Mouse (Mus musculus): Measurements from ENCODE around the gene 2510039O18Rik. TPM values are rescaled to one million over a fixed set of nuclear protein-coding genes. Genes with fewer than 3 reads are reported as not detected.

Gene 2510039O18Rik
- 16.4 and 16.5 TPM in 2 replicates for polyA plus RNA-seq (2015; fragmentation: Nextera tagmentation; extraction: Ambion mirVana)

DNA sequence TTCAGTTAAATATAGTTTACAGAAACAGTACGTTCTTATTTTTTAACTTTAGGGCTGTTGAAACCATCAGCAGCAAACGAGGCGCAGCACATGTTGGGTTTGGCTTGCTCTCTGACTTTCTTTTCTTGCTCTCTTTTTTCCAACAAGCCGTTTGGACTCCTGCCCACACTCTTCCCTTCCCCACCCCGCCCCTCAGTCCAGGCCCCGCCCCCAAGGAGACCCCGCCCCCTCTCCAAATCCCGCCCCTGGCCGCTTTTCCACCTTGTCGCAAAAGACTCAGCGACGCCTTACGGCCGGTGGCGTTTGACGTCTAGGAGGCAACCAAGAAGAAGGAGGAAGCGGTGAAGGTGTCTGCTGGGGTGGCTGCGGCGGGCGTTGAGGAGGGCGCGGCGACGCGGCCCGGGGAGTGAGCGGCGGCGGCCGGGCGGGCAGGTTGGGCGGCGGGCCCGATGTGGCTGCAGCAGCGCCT, at the start of gene 2510039O18Rik:
Gene 2510039O18Rik (plus strand): TSS at position 320 of the 469 bp plus-strand sequence.
- no peaks in the 10 kb centered on the region for H3K27me3 ChIP-seq (replicated peaks; ENCODE audit: insufficient read depth, low read length)
- DNase-seq (ENCODE audit: low spot score) (peak; percentile 98), ATAC-seq (peak; percentile 71)
- TF ChIP-seq CTCF (IDR thresholded peaks at IDR 0.05) = 0 out of 2 replicates have a peak, but pooled peaks have one; percentile 16
- no peak for TF ChIP-seq EP300 (IDR thresholded peaks at IDR 0.05)
- peaks cover 19% of the 10 kb centered on the region for H3K36me3 ChIP-seq (ENCODE audit: insufficient read depth, low read length)
- peak within 1 kb of the TSS; percentile 63 for H3K9ac ChIP-seq (replicated peaks; ENCODE audit: low read depth)
- H3K4me2 ChIP-seq (replicated peaks; ENCODE audit: low read depth, low read length) = peak within 1 kb of the TSS; percentile 98
- H3K9me3 ChIP-seq (ENCODE audit: low read length) = no peaks in the 10 kb centered on the region
- H3K27ac ChIP-seq (ENCODE audit: low read length) = peak within 1 kb of the TSS; percentile 85
- H3K4me3 ChIP-seq (ENCODE audit: low read depth, low read length) = peak within 1 kb of the TSS; percentile 91
- WGBS = 2% methylated on average over 18 of the region's 35 CpGs
- peaks cover 12% of the 10 kb centered on the region; the same call in 1 of the 2 replicates for H3K4me1 ChIP-seq (ENCODE audit: insufficient read depth, low read depth, low read length)

DNA sequence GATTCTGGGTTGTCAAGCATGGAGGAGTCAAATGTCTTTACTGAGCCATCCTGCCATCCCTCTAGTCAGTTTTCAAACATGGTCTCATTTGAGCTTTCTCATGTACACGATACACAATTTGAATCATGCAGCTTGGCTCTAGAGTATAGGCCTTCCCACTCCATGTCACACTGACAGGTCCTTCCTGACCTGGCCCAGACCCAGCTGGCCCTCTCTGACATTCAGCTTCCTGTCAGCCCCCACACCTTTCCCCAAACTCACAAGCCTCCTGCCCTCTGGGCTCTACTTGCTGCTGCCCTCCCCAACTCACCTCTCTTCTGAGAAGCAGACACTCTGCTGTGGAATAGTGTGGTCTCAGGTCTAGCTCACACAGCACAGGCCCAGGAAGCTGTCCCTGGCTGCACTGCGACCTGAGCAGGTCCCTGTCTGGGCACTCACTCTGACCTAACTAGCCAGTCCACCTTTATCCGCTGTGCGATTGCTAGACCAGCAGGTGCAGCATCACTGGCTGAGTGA, 44.8 kb upstream of the 2510039O18Rik start:
- no peaks in the 10 kb centered on the region for H3K4me1 ChIP-seq (ENCODE audit: insufficient read depth, low read depth, low read length)
- H3K27me3 ChIP-seq (replicated peaks; ENCODE audit: insufficient read depth, low read length) = no peaks in the 10 kb centered on the region
- DNase-seq (ENCODE audit: low spot score) = no peak
- no peak overlapping the region for H3K4me2 ChIP-seq (replicated peaks; ENCODE audit: low read depth, low read length)
- WGBS = 82% methylated on average over 4 of the region's 4 CpGs
- no peak overlapping the region for H3K4me3 ChIP-seq (ENCODE audit: low read depth, low read length)
- no peak overlapping the region for H3K27ac ChIP-seq (ENCODE audit: low read length)
- H3K9ac ChIP-seq (replicated peaks; ENCODE audit: low read depth) = no peak overlapping the region
- H3K36me3 ChIP-seq (ENCODE audit: insufficient read depth, low read length) = peaks cover 35% of the 10 kb centered on the region
- H3K9me3 ChIP-seq (ENCODE audit: low read length) = no peaks in the 10 kb centered on the region
- ATAC-seq = no peak
- TF ChIP-seq CTCF (IDR thresholded peaks at IDR 0.05) (no peak), EP300 (IDR thresholded peaks at IDR 0.05) (no peak)

DNA sequence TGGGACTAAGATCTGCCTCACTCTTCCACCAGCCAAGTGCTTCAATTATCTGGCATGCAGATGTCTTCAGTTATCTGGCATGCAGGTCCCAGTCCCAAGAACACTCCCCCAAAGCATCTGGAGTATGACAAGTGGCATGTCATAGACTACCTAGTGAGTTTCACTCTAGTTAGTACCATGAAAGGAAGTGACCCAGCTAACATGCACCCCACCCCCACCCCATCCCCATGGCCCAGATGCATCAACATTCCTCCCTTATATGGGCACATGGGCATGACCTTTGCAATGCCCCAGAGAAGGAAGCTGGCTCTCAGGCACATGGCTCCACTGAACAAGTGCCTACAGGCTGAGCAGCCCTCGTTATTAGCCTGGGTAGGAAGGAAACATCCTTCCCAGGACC, 44.3 kb upstream of the 2510039O18Rik start:
- H3K9me3 ChIP-seq (ENCODE audit: low read length) = no peaks in the 10 kb centered on the region
- TF ChIP-seq CTCF (IDR thresholded peaks at IDR 0.05) (no peak), EP300 (IDR thresholded peaks at IDR 0.05) (no peak)
- no peak overlapping the region for H3K4me2 ChIP-seq (replicated peaks; ENCODE audit: low read depth, low read length)
- DNase-seq (ENCODE audit: low spot score) (no peak), ATAC-seq (no peak)
- H3K9ac ChIP-seq (replicated peaks; ENCODE audit: low read depth) = no peak overlapping the region
- H3K36me3 ChIP-seq (ENCODE audit: insufficient read depth, low read length) = peaks cover 32% of the 10 kb centered on the region
- WGBS = 53% methylated on average over 1 of the region's 1 CpGs
- H3K27ac ChIP-seq (ENCODE audit: low read length) = no peak overlapping the region
- no peaks in the 10 kb centered on the region for H3K27me3 ChIP-seq (replicated peaks; ENCODE audit: insufficient read depth, low read length)
- no peaks in the 10 kb centered on the region for H3K4me1 ChIP-seq (ENCODE audit: insufficient read depth, low read depth, low read length)
- H3K4me3 ChIP-seq (ENCODE audit: low read depth, low read length) = no peak overlapping the region

DNA sequence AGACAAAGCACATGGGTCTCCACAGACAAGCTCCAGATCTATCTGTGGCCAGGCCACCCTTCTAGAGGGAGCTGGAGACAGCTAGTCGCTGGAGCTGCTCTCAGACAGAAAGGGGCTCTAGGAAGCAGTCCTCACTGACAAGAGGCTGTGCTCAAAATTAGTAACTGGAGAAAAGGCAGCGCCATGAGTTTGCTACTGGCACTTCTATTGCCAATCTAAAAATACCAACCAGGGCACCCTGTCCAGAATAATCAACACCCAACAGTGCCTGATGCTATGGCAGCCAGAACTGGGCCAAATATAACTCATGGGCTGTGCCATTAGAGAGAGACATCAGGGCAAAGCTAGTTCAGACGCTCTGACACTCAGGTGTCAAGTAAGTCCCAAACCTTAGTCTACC, 43.3 kb upstream of the 2510039O18Rik start:
- Histone ChIP-seq H3K27ac (ENCODE audit: low read length) (no peak overlapping the region), H3K36me3 (ENCODE audit: insufficient read depth, low read length) (peaks cover 32% of the 10 kb centered on the region), H3K4me1 (ENCODE audit: insufficient read depth, low read depth, low read length) (no peaks in the 10 kb centered on the region), H3K27me3 (replicated peaks; ENCODE audit: insufficient read depth, low read length) (no peaks in the 10 kb centered on the region), H3K9ac (replicated peaks; ENCODE audit: low read depth) (no peak overlapping the region), H3K9me3 (ENCODE audit: low read length) (no peaks in the 10 kb centered on the region), H3K4me3 (ENCODE audit: low read depth, low read length) (no peak overlapping the region), H3K4me2 (replicated peaks; ENCODE audit: low read depth, low read length) (no peak overlapping the region)
- 91% methylated on average over 3 of the region's 3 CpGs for WGBS
- DNase-seq (ENCODE audit: low spot score) = no peak
- no peak for TF ChIP-seq CTCF (IDR thresholded peaks at IDR 0.05)
- no peak for TF ChIP-seq EP300 (IDR thresholded peaks at IDR 0.05)
- no peak for ATAC-seq

DNA sequence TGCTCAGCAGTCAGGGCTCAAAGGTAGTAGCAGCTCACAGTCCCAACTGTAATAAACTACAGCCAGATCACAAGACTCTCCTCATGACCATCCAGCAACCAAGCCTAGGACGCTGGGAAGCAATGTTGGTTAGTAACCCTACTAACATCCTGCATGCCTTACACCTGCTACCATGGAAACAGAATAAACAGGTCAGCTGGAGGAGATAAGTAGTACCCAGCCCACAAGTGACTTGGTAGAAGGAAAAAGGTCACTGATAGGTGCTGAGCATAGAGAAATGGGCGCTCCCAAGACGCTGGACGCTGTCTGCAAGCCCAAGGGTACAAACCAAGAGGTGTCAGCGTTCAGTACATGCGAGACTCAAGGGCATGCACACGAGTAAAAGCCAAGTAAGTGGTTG, 40.2 kb upstream of the 2510039O18Rik start:
- Histone ChIP-seq H3K4me1 (ENCODE audit: insufficient read depth, low read depth, low read length) (0 out of 2 replicates have a peak, but pooled peaks cover 4% of the 10 kb centered on the region), H3K36me3 (ENCODE audit: insufficient read depth, low read length) (peaks cover 22% of the 10 kb centered on the region; the same call in 1 of the 2 replicates), H3K9me3 (ENCODE audit: low read length) (no peaks in the 10 kb centered on the region), H3K4me2 (replicated peaks; ENCODE audit: low read depth, low read length) (no peak overlapping the region), H3K9ac (replicated peaks; ENCODE audit: low read depth) (no peak overlapping the region), H3K27me3 (replicated peaks; ENCODE audit: insufficient read depth, low read length) (no peaks in the 10 kb centered on the region), H3K27ac (ENCODE audit: low read length) (no peak overlapping the region), H3K4me3 (ENCODE audit: low read depth, low read length) (no peak overlapping the region)
- TF ChIP-seq EP300 (IDR thresholded peaks at IDR 0.05) (no peak), CTCF (IDR thresholded peaks at IDR 0.05) (no peak)
- DNase-seq (ENCODE audit: low spot score) = no peak
- 87% methylated on average over 7 of the region's 7 CpGs for WGBS
- ATAC-seq = no peak

DNA sequence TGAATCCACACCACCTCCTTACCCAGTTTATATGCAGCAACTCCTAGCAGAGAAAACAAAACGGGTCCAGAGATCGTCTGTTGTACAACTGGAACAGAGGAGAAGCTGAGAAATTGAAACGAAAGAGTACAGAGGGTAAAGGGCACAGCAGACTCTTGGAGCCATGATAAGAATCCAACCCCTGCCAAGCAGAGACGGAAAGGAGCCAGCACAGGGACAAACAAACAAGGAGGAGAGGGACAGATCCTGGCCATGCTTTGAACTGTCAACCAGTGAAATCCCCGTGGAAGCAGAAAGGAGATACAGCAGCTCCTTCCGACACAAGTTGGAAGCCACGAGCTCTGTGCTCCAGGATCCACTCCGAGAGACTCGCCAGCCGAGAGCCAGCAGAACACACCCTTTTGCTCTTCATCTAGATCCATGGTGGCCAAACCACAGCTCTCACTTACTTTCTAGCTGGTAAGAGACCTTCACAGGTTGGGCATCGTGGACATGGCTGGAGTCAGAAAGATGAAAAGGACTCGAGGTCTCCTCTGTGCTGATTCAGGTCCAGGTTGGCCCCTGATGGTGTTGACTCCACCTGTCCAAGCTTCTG, 37.7 kb upstream of the 2510039O18Rik start:
- Histone ChIP-seq H3K36me3 (ENCODE audit: insufficient read depth, low read length) (0 out of 2 replicates have a peak, but pooled peaks cover 6% of the 10 kb centered on the region), H3K4me1 (ENCODE audit: insufficient read depth, low read depth, low read length) (0 out of 2 replicates have a peak, but pooled peaks cover 4% of the 10 kb centered on the region), H3K27ac (ENCODE audit: low read length) (no peak overlapping the region), H3K27me3 (replicated peaks; ENCODE audit: insufficient read depth, low read length) (no peaks in the 10 kb centered on the region), H3K9me3 (ENCODE audit: low read length) (no peaks in the 10 kb centered on the region), H3K4me2 (replicated peaks; ENCODE audit: low read depth, low read length) (no peak overlapping the region), H3K4me3 (ENCODE audit: low read depth, low read length) (no peak overlapping the region), H3K9ac (replicated peaks; ENCODE audit: low read depth) (no peak overlapping the region)
- TF ChIP-seq CTCF (IDR thresholded peaks at IDR 0.05) (no peak), EP300 (IDR thresholded peaks at IDR 0.05) (no peak)
- no peak for DNase-seq (ENCODE audit: low spot score)
- WGBS = 88% methylated on average over 12 of the region's 12 CpGs
- ATAC-seq = no peak

All from lung, postnatal 0 days (tissue).